Mouse (Mus musculus) macrophage (primary cell): Measurements from ENCODE around the gene Tmem266. TPM values are rescaled to one million over a fixed set of nuclear protein-coding genes. Genes with fewer than 3 reads are reported as not detected.

Experiments used
- H3K27ac ChIP-seq: fragments of 350-480 bp; formaldehyde crosslinking; 2 replicates; pipeline ENCODE4 v1.9.0; 2021
- H3K36me3 ChIP-seq: fragments of 350-480 bp; formaldehyde crosslinking; 2 replicates; pipeline ENCODE4 v1.9.0; 2021; ENCODE audit errors: inconsistent target
- H3K4me3 ChIP-seq: fragments of 350-480 bp; formaldehyde crosslinking; 2 replicates; pipeline ENCODE4 v1.9.0; 2021; ENCODE audit errors: inconsistent target
- H3K79me2 ChIP-seq: fragments of 350-480 bp; formaldehyde crosslinking; 2 replicates; pipeline ENCODE4 v1.9.0; 2021; ENCODE audit errors: inconsistent target
- WGBS: methylation state at CpG from one replicate; pipeline ENCODE4 v1.1.7; 2026; ENCODE audit warnings: inconsistent platforms; ENCODE audit not compliant: missing documents; 5-methylcytosine and 5-hydroxymethylcytosine counted together
- polyA plus RNA-seq: library from polyadenylated mRNA; stranded (reverse); fragments of 250-400 nt; gene quantifications from 3 replicates; pipeline ENCODE4 v1.2.4, GENCODE M21; 2018; ENCODE audit warnings: inconsistent platforms

Gene Tmem266
- polyA plus RNA-seq, 1 experiment from 2014 or later, result 0.10 TPM

DNA sequence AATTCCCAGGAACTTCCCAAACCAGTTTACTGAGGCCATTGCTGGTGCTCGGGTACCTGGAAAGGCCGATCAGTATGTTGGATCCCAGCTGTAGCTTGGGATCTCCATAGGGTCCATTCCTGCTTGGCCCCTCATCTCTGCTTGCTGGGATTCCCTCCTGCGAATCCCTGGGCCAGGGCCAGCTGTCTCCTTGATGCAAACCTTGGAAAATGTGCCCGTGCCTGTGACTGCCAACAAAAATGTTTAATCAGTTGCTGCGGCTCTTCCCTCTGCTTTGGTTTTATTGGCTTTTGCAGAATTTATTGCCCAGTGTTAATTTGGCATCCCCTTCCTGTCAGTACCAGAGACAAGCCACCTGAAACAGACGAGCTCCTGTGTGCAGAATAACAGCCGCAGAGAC is 75.6 kb downstream of the Tmem266 start:
- Histone ChIP-seq H3K79me2 (no peaks in the 10 kb centered on the region), H3K4me3 (no peak overlapping the region), H3K36me3 (no peaks in the 10 kb centered on the region), H3K27ac (no peak overlapping the region)
- 86% methylated on average over 7 of the region's 7 CpGs for WGBS

DNA sequence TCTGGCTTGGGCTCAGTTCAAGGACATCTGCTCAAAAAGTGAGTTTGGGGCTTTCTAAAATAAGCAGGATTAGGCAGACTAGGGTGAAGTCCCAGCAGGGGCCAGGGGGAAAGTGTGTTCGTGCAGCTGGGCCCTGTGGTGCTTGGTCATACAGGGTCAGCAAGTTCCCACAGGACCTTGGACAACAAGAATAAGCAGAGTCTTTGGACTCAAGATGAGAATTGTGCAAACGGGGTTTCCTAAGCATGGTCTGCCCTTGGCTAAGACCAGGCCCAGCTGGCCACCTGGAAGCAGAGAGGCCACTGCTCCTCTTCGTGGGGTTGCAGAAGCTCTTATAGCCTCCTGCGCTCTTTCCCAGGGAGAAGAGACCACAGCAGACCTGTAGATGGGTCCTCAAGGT is 77.5 kb downstream of the Tmem266 start:
- WGBS, result 84% methylated on average over 4 of the region's 4 CpGs
- H3K4me3 ChIP-seq, result no peak overlapping the region
- no peaks in the 10 kb centered on the region for H3K36me3 ChIP-seq
- H3K79me2 ChIP-seq, result no peaks in the 10 kb centered on the region
- H3K27ac ChIP-seq, result no peak overlapping the region

DNA sequence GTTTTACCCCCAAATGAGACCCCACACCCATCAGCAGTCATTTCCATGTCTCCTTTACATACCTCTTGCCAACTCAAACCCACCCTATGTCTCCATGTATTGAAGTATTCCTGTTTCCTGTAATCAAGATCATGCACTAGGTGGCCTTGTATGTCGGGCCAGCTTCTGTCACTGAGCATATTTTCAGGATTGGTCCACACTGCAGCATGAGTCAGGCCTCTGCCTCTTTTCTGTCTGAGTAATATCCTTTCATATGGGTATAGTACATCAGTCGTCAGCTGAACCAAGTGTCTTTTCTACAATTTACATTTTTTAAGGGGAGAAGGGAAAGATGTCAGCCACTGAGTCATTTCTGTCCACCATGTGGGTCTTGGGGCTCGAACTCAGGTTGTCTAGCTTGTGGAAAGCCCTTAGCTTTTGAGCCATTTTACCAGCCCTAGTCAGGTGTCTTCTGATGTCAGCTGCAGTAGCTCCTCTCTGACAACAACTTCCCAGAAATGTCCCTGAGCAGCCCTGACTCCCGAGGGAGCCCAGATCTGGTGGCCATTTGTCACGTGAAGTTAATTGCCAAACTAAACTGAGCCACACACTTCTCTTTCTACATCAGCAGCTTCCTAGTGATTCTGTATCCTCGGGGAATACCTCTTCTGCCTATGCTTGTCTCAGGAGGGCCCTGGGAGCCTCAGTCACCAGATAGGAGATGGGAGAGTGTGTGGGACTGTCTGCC is 78.4 kb downstream of the Tmem266 start:
- H3K79me2 ChIP-seq, result no peaks in the 10 kb centered on the region
- H3K27ac ChIP-seq, result no peak overlapping the region
- no peak overlapping the region for H3K4me3 ChIP-seq
- H3K36me3 ChIP-seq, result no peaks in the 10 kb centered on the region
- WGBS, result 82% methylated on average over 6 of the region's 6 CpGs

DNA sequence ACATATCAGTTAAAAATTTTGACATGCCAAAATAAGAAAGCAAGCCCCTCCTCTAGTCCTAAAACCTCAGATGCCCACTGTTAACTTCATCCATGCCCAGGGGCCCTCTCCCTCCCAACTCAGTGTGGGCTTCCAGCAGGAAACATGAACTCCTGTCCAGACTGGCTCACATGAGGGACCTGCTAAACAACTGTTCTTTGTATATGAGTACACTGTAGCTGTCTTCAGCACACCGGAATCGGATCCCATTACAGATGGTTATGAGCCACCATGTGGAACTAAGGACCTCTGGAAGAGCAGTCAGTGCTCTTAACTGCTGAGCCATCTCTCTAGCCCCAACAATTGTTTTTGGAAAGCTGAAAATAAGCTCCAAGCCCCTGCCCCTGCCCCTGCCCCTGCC is 80.1 kb downstream of the Tmem266 start:
- Histone ChIP-seq H3K27ac (no peak overlapping the region), H3K79me2 (no peaks in the 10 kb centered on the region), H3K4me3 (no peak overlapping the region), H3K36me3 (no peaks in the 10 kb centered on the region)
- 95% methylated on average over 2 of the region's 2 CpGs for WGBS

GRCm38 (mm10) chr9:55408851-55409250 is 82.1 kb downstream of the Tmem266 start:
- WGBS, result 82% methylated on average over 4 of the region's 4 CpGs
- Histone ChIP-seq H3K27ac (no peak overlapping the region), H3K79me2 (no peaks in the 10 kb centered on the region), H3K36me3 (no peaks in the 10 kb centered on the region), H3K4me3 (no peak overlapping the region)

DNA sequence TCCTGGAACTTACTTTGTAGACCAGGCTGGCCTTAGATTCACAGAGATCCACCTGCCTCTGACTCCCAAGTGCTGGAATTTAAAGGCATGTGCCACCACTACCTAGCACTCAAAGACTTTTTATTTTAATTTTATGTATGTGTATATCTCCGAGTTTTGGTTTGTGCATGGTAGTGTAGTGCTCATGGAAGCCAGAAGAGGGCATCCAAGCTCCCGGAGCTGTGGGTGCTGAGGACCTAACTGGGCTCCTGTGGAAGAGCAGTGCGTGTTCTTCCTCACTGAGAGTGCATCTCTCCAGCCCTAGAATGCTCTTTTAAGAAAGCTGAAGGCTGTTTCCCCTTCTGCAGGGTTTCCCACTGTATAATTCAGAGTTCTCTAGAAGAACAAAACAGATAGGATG is 83.1 kb downstream of the Tmem266 start:
- Histone ChIP-seq H3K36me3 (no peaks in the 10 kb centered on the region), H3K79me2 (no peaks in the 10 kb centered on the region), H3K4me3 (no peak overlapping the region), H3K27ac (no peak overlapping the region)
- WGBS, result 49% methylated on average over 3 of the region's 3 CpGs

- H3K27ac ChIP-seq, result no peak overlapping the region
- WGBS, result 65% methylated on average over 6 of the region's 6 CpGs
- no peaks in the 10 kb centered on the region for H3K36me3 ChIP-seq
- H3K79me2 ChIP-seq, result no peaks in the 10 kb centered on the region
- H3K4me3 ChIP-seq, result no peak overlapping the region
Measured at GRCm38 (mm10) chr9:55410430-55410829, 83.7 kb downstream of the Tmem266 start.

DNA sequence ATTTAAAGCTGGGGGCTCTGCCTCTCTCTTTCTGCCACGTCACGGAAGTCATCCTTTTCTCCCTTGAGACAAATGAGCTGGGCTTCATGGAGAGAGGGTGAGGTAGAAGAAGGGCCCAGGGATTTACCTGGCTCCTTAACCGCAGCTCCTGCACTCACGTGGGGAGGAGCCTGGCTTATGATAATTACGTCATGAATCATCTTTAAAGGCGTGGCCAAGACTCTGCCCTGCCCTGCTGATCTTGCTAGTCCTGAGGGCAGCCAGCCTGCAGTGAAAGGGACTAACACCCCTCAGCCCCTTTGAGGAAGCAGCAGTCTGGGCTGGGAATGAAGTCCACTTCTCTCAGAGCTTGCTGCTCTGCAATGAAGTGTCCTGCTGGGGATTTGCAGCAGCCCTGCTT is 84.4 kb downstream of the Tmem266 start:
- Histone ChIP-seq H3K4me3 (no peak overlapping the region), H3K36me3 (no peaks in the 10 kb centered on the region), H3K27ac (no peak overlapping the region), H3K79me2 (no peaks in the 10 kb centered on the region)
- WGBS, result 85% methylated on average over 4 of the region's 6 CpGs

- no peak overlapping the region for H3K4me3 ChIP-seq
- H3K79me2 ChIP-seq, result no peaks in the 10 kb centered on the region
- no peaks in the 10 kb centered on the region for H3K36me3 ChIP-seq
- no peak overlapping the region for H3K27ac ChIP-seq
- WGBS, result 85% methylated on average over 3 of the region's 3 CpGs
Measured at GRCm38 (mm10) chr9:55421786-55422185, 95.1 kb downstream of the Tmem266 start.

DNA sequence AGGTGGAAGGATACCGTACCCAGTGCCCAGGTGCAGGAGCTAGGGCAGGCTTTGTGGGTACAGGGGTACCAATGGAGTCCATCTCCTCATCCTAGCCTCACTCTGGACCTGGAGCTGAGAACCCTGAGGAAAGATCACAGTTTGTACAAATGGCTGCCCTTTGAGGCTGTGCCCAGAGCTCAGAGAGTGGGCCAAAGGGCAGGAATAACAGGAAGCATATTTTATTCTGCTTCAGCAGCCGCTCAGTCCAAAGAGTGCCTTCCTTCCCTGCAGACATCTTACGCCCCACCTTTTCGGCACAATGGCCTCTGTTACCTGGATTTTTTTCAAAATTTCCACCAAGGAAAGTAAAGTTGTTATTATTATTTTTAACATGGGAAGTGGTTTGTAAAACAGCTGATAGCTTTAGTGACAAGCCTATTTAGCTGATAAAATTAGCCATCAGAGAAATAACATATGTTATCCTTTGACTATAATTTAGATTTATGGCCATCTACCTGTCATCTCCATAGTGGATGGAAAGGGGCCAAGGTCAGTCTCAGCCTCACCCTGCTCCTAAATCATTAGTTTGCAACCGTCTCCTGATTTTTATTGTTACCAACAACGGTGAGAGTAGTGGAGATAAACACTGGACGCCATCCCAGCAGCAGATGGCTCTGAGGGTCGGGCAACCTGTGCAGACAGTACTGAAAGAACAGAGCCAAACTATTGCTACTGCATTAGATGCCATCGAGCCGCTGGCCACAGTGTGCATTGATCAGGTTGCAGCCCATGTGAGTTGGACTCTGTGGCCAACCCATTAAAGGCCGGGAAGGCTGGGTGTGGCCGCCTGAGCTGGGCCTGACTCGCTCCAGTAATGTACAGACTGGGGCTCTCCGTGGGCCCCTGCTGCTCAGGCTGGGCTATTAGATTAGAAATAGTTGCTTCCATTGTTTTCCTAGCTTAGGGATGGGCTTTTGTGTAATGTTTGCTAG is 97.0 kb downstream of the Tmem266 start:
- Histone ChIP-seq H3K36me3 (no peaks in the 10 kb centered on the region), H3K4me3 (no peak overlapping the region), H3K27ac (no peak overlapping the region), H3K79me2 (no peaks in the 10 kb centered on the region)
- 93% methylated on average over 14 of the region's 14 CpGs for WGBS

- H3K27ac ChIP-seq, result no peak overlapping the region
- H3K36me3 ChIP-seq, result no peaks in the 10 kb centered on the region
- H3K79me2 ChIP-seq, result no peaks in the 10 kb centered on the region
- no peak overlapping the region for H3K4me3 ChIP-seq
- WGBS, result 82% methylated on average over 7 of the region's 7 CpGs
Measured at GRCm38 (mm10) chr9:55425271-55425810, 98.6 kb downstream of the Tmem266 start.

GRCm38 (mm10) chr9:55429242-55429975 is 102.7 kb downstream of the Tmem266 start:
- H3K36me3 ChIP-seq, result no peaks in the 10 kb centered on the region
- WGBS, result 38% methylated on average over 12 of the region's 12 CpGs
- H3K27ac ChIP-seq, result no peak overlapping the region
- no peaks in the 10 kb centered on the region for H3K79me2 ChIP-seq
- H3K4me3 ChIP-seq, result no peak overlapping the region

- Histone ChIP-seq H3K36me3 (no peaks in the 10 kb centered on the region), H3K4me3 (no peak overlapping the region), H3K79me2 (no peaks in the 10 kb centered on the region), H3K27ac (no peak overlapping the region)
- 72% methylated on average over 19 of the region's 20 CpGs for WGBS
Measured at GRCm38 (mm10) chr9:55430133-55430532, 103.4 kb downstream of the Tmem266 start.
